Mouse (Mus musculus): ENCODE results near the gene Pfn1.

The Pfn1 gene

GRCm38 (mm10) chr11:70637764-70638163, 16.7 kb downstream of the Pfn1 start:
- no peak for DNase-seq (ENCODE audit: low spot score)

GRCm38 (mm10) chr11:70635601-70636000, 18.8 kb downstream of the Pfn1 start:
- DNase-seq (ENCODE audit: low spot score), result no peak

GRCm38 (mm10) chr11:70630129-70630528, 24.3 kb downstream of the Pfn1 start:
- no peak for DNase-seq (ENCODE audit: low spot score)

- no peak for DNase-seq (ENCODE audit: low spot score)
Observed at GRCm38 (mm10) chr11:70629557-70629956, 24.9 kb downstream of the Pfn1 start.

- no peak for DNase-seq (ENCODE audit: low spot score)
Observed at GRCm38 (mm10) chr11:70628431-70628830, 26.0 kb downstream of the Pfn1 start.

GRCm38 (mm10) chr11:70626877-70627276, 27.6 kb downstream of the Pfn1 start:
- no peak for DNase-seq (ENCODE audit: low spot score)

- DNase-seq (ENCODE audit: low spot score), result no peak
Observed at GRCm38 (mm10) chr11:70625473-70625872, 29.0 kb downstream of the Pfn1 start.

GRCm38 (mm10) chr11:70623053-70623742, 31.2 kb downstream of the Pfn1 start:
- no peak for DNase-seq (ENCODE audit: low spot score)

GRCm38 (mm10) chr11:70621972-70622814, 32.3 kb downstream of the Pfn1 start:
- DNase-seq (ENCODE audit: low spot score), result no peak

GRCm38 (mm10) chr11:70619101-70619500, 35.3 kb downstream of the Pfn1 start, which contains the start of gene Chrne:
Gene Chrne, minus strand, starts transcription at chr11:70619216.
- no peak for DNase-seq (ENCODE audit: low spot score)

- no peak for DNase-seq (ENCODE audit: low spot score)
Observed at GRCm38 (mm10) chr11:70615516-70616093, 38.8 kb downstream of the Pfn1 start, which contains the start of gene 4930544D05Rik. Gene 4930544D05Rik, plus strand, starts transcription at chr11:70615848.

GRCm38 (mm10) chr11:70615074-70615473, 39.4 kb downstream of the Pfn1 start:
- DNase-seq (ENCODE audit: low spot score), result peak; percentile 42

GRCm38 (mm10) chr11:70612505-70612904, 41.9 kb downstream of the Pfn1 start:
- no peak for DNase-seq (ENCODE audit: low spot score)

- DNase-seq (ENCODE audit: low spot score), result no peak
Observed at GRCm38 (mm10) chr11:70610752-70611151, 43.7 kb downstream of the Pfn1 start.

- no peak for DNase-seq (ENCODE audit: low spot score)
Observed at GRCm38 (mm10) chr11:70608381-70609066, 45.9 kb downstream of the Pfn1 start.

- no peak for DNase-seq (ENCODE audit: low spot score)
Observed at GRCm38 (mm10) chr11:70607611-70608010, 46.8 kb downstream of the Pfn1 start.

GRCm38 (mm10) chr11:70606717-70607116, 47.7 kb downstream of the Pfn1 start:
- no peak for DNase-seq (ENCODE audit: low spot score)

- peak; percentile 74 for DNase-seq (ENCODE audit: low spot score)
Observed at GRCm38 (mm10) chr11:70605024-70605566, 49.3 kb downstream of the Pfn1 start.
